Mouse (Mus musculus): Measurements from ENCODE around the gene Rpp40. TPM values are rescaled to one million over a fixed set of nuclear protein-coding genes. Genes with fewer than 3 reads are reported as not detected.

Rpp40 gene
- polyA plus RNA-seq, 1 experiment from 2014 or later = 23.8 TPM

- no peaks in the 10 kb centered on the region for H3K36me3 ChIP-seq
- H3K9me3 ChIP-seq = no peaks in the 10 kb centered on the region
- no peak overlapping the region for H3K27ac ChIP-seq
- no peak overlapping the region for H3K9ac ChIP-seq
- H3K4me3 ChIP-seq (replicated peaks) = no peak overlapping the region
- H3K27me3 ChIP-seq (replicated peaks) = no peaks in the 10 kb centered on the region
- no peak for ATAC-seq
- H3K4me1 ChIP-seq (replicated peaks) = no peaks in the 10 kb centered on the region
- WGBS = 77% methylated on average over 6 of the region's 6 CpGs
- no peak overlapping the region for H3K4me2 ChIP-seq (replicated peaks)
Observed at GRCm38 (mm10) chr13:35880555-35881046, 25.6 kb downstream of the Rpp40 start.

- Histone ChIP-seq H3K27ac (no peak overlapping the region), H3K4me1 (replicated peaks) (no peaks in the 10 kb centered on the region), H3K36me3 (no peaks in the 10 kb centered on the region), H3K9me3 (no peaks in the 10 kb centered on the region), H3K9ac (no peak overlapping the region), H3K4me3 (replicated peaks) (no peak overlapping the region), H3K4me2 (replicated peaks) (no peak overlapping the region), H3K27me3 (replicated peaks) (no peaks in the 10 kb centered on the region)
- WGBS = 87% methylated on average over 5 of the region's 5 CpGs
- no peak for ATAC-seq
Observed at GRCm38 (mm10) chr13:35879519-35879918, 26.6 kb downstream of the Rpp40 start.

GRCm38 (mm10) chr13:35879068-35879467, 27.1 kb downstream of the Rpp40 start:
- no peaks in the 10 kb centered on the region for H3K4me1 ChIP-seq (replicated peaks)

GRCm38 (mm10) chr13:35878282-35878681, 27.9 kb downstream of the Rpp40 start:
- Histone ChIP-seq H3K9me3 (no peaks in the 10 kb centered on the region), H3K27ac (no peak overlapping the region), H3K4me2 (replicated peaks) (no peak overlapping the region), H3K4me3 (replicated peaks) (no peak overlapping the region), H3K4me1 (replicated peaks) (no peaks in the 10 kb centered on the region), H3K27me3 (replicated peaks) (no peaks in the 10 kb centered on the region), H3K36me3 (no peaks in the 10 kb centered on the region), H3K9ac (no peak overlapping the region)
- WGBS = 44% methylated on average over 1 of the region's 1 CpGs
- no peak for ATAC-seq

More at GRCm38 (mm10) chr13:35879068-35879467, 27.1 kb downstream of the Rpp40 start:
- no peaks in the 10 kb centered on the region for H3K36me3 ChIP-seq
- H3K4me2 ChIP-seq (replicated peaks) = no peak overlapping the region
- no peak overlapping the region for H3K27ac ChIP-seq
- ATAC-seq = no peak
- WGBS = 51% methylated on average over 5 of the region's 5 CpGs
- H3K9me3 ChIP-seq = no peaks in the 10 kb centered on the region
- H3K27me3 ChIP-seq (replicated peaks) = no peaks in the 10 kb centered on the region
- H3K9ac ChIP-seq = no peak overlapping the region
- no peak overlapping the region for H3K4me3 ChIP-seq (replicated peaks)

- no peak overlapping the region for H3K9ac ChIP-seq
- H3K36me3 ChIP-seq = no peaks in the 10 kb centered on the region
- H3K4me3 ChIP-seq (replicated peaks) = no peak overlapping the region
- no peak overlapping the region for H3K27ac ChIP-seq
- no peaks in the 10 kb centered on the region for H3K9me3 ChIP-seq
- no peak overlapping the region for H3K4me2 ChIP-seq (replicated peaks)
- WGBS = 88% methylated on average over 5 of the region's 5 CpGs
- no peaks in the 10 kb centered on the region for H3K4me1 ChIP-seq (replicated peaks)
- ATAC-seq = no peak
- H3K27me3 ChIP-seq (replicated peaks) = no peaks in the 10 kb centered on the region
Observed at GRCm38 (mm10) chr13:35875396-35875795, 30.8 kb downstream of the Rpp40 start.

- no peak for ATAC-seq
- Histone ChIP-seq H3K27me3 (replicated peaks) (no peaks in the 10 kb centered on the region), H3K27ac (no peak overlapping the region), H3K4me2 (replicated peaks) (no peak overlapping the region), H3K4me3 (replicated peaks) (no peak overlapping the region), H3K9ac (no peak overlapping the region), H3K9me3 (no peaks in the 10 kb centered on the region), H3K36me3 (no peaks in the 10 kb centered on the region), H3K4me1 (replicated peaks) (no peaks in the 10 kb centered on the region)
- WGBS = 78% methylated on average over 3 of the region's 3 CpGs
Observed at GRCm38 (mm10) chr13:35871107-35871506, 35.1 kb downstream of the Rpp40 start.

- no peaks in the 10 kb centered on the region for H3K9me3 ChIP-seq
- H3K4me1 ChIP-seq (replicated peaks) = no peaks in the 10 kb centered on the region
- no peak overlapping the region for H3K27ac ChIP-seq
- H3K4me2 ChIP-seq (replicated peaks) = no peak overlapping the region
- no peak overlapping the region for H3K9ac ChIP-seq
- no peak for ATAC-seq
- 89% methylated on average over 8 of the region's 8 CpGs for WGBS
- H3K4me3 ChIP-seq (replicated peaks) = no peak overlapping the region
- no peaks in the 10 kb centered on the region for H3K36me3 ChIP-seq
- H3K27me3 ChIP-seq (replicated peaks) = no peaks in the 10 kb centered on the region
Observed at GRCm38 (mm10) chr13:35870659-35871058, 35.5 kb downstream of the Rpp40 start.

- no peak overlapping the region for H3K27ac ChIP-seq
- WGBS = 75% methylated on average over 8 of the region's 8 CpGs
- no peaks in the 10 kb centered on the region for H3K27me3 ChIP-seq (replicated peaks)
- no peak for ATAC-seq
- H3K9me3 ChIP-seq = no peaks in the 10 kb centered on the region
- no peak overlapping the region for H3K4me3 ChIP-seq (replicated peaks)
- no peak overlapping the region for H3K4me2 ChIP-seq (replicated peaks)
- no peak overlapping the region for H3K9ac ChIP-seq
- H3K36me3 ChIP-seq = no peaks in the 10 kb centered on the region
- no peaks in the 10 kb centered on the region for H3K4me1 ChIP-seq (replicated peaks)
Observed at GRCm38 (mm10) chr13:35860916-35861315, 45.2 kb downstream of the Rpp40 start.

GRCm38 (mm10) chr13:35857486-35857885, 48.7 kb downstream of the Rpp40 start:
- Histone ChIP-seq H3K4me3 (replicated peaks) (no peak overlapping the region), H3K9ac (no peak overlapping the region), H3K36me3 (no peaks in the 10 kb centered on the region), H3K27me3 (replicated peaks) (no peaks in the 10 kb centered on the region), H3K9me3 (no peaks in the 10 kb centered on the region), H3K27ac (no peak overlapping the region), H3K4me1 (replicated peaks) (no peaks in the 10 kb centered on the region), H3K4me2 (replicated peaks) (no peak overlapping the region)
- no peak for ATAC-seq
- WGBS = 86% methylated on average over 7 of the region's 7 CpGs

- 92% methylated on average over 2 of the region's 2 CpGs for WGBS
- no peak overlapping the region for H3K4me3 ChIP-seq (replicated peaks)
- H3K4me1 ChIP-seq (replicated peaks) = peaks cover 5% of the 10 kb centered on the region; the same call in 1 of the 2 replicates
- no peak overlapping the region for H3K9ac ChIP-seq
- ATAC-seq = no peak
- no peaks in the 10 kb centered on the region for H3K36me3 ChIP-seq
- H3K27me3 ChIP-seq (replicated peaks) = no peaks in the 10 kb centered on the region
- H3K27ac ChIP-seq = no peak overlapping the region
- no peak overlapping the region for H3K4me2 ChIP-seq (replicated peaks)
- H3K9me3 ChIP-seq = no peaks in the 10 kb centered on the region
Observed at GRCm38 (mm10) chr13:35852851-35853575, 53.1 kb downstream of the Rpp40 start.

- Histone ChIP-seq H3K4me3 (replicated peaks) (no peak overlapping the region), H3K27ac (no peak overlapping the region), H3K9me3 (no peaks in the 10 kb centered on the region), H3K36me3 (no peaks in the 10 kb centered on the region), H3K4me2 (replicated peaks) (no peak overlapping the region), H3K9ac (no peak overlapping the region), H3K4me1 (replicated peaks) (peaks cover 5% of the 10 kb centered on the region; the same call in 1 of the 2 replicates), H3K27me3 (replicated peaks) (no peaks in the 10 kb centered on the region)
- no peak for ATAC-seq
- WGBS = 93% methylated on average over 6 of the region's 6 CpGs
Observed at GRCm38 (mm10) chr13:35851581-35851980, 54.6 kb downstream of the Rpp40 start.

GRCm38 (mm10) chr13:35848694-35849093, 57.5 kb downstream of the Rpp40 start:
- Histone ChIP-seq H3K4me3 (replicated peaks) (no peak overlapping the region), H3K36me3 (no peaks in the 10 kb centered on the region), H3K9me3 (no peaks in the 10 kb centered on the region), H3K4me1 (replicated peaks) (peaks cover 5% of the 10 kb centered on the region; the same call in 1 of the 2 replicates), H3K4me2 (replicated peaks) (no peak overlapping the region), H3K27me3 (replicated peaks) (no peaks in the 10 kb centered on the region), H3K27ac (no peak overlapping the region), H3K9ac (no peak overlapping the region)
- ATAC-seq = no peak
- WGBS = 62% methylated on average over 3 of the region's 3 CpGs

- H3K4me2 ChIP-seq (replicated peaks) = no peak overlapping the region
- no peak overlapping the region for H3K27ac ChIP-seq
- 50% methylated on average over 3 of the region's 3 CpGs for WGBS
- no peak for ATAC-seq
- no peaks in the 10 kb centered on the region for H3K9me3 ChIP-seq
- H3K36me3 ChIP-seq = no peaks in the 10 kb centered on the region
- no peak overlapping the region for H3K4me3 ChIP-seq (replicated peaks)
- no peak overlapping the region for H3K9ac ChIP-seq
- H3K4me1 ChIP-seq (replicated peaks) = peaks cover 5% of the 10 kb centered on the region; the same call in 1 of the 2 replicates
- H3K27me3 ChIP-seq (replicated peaks) = no peaks in the 10 kb centered on the region
Observed at GRCm38 (mm10) chr13:35845306-35845705, 60.9 kb downstream of the Rpp40 start.

Measured in intestine, embryonic 15.5 days (tissue).